Mouse (Mus musculus) hindbrain, embryonic 12.5 days (tissue): ENCODE measurements around the gene Spryd3. TPM values are rescaled to one million over a fixed set of nuclear protein-coding genes. Genes with fewer than 3 reads are reported as not detected.
"Not testable (repeated sequence)": the region's sequence is repeated elsewhere in the genome, so short reads cannot be mapped to it uniquely, and the experiment has no call there.

Experiments
- ATAC-seq: fragments of 200-750 bp; cut with Nextera tagmentation; 2 replicates; pipeline ENCODE4 v1.8.0; 2017; ENCODE audit warnings: moderate TSS enrichment; ENCODE audit not compliant: low FRiP score
- H3K27ac ChIP-seq: fragments of 300-500 bp; sonication (generic); 2 replicates; pipeline ENCODE4 v1.5.1; 2016; ENCODE audit warnings: mild to moderate bottlenecking
- H3K27me3 ChIP-seq: fragments of 300-500 bp; sonication (generic); 2 replicates; pipeline ENCODE4 v1.6.1; 2016; ENCODE audit warnings: mild to moderate bottlenecking
- H3K36me3 ChIP-seq: fragments of 300-500 bp; sonication (generic); 2 replicates; pipeline ENCODE4 v1.6.1; 2016; ENCODE audit warnings: mild to moderate bottlenecking
- H3K4me1 ChIP-seq: fragments of 300-500 bp; sonication (generic); 2 replicates; pipeline ENCODE4 v1.6.1; 2016
- H3K4me2 ChIP-seq: fragments of 300-500 bp; sonication (generic); replicated peaks from 2 replicates; pipeline ENCODE4 v1.6.1; 2016; ENCODE audit warnings: mild to moderate bottlenecking
- H3K4me3 ChIP-seq: fragments of 300-500 bp; sonication (generic); 2 replicates; pipeline ENCODE4 v1.5.1; 2016; ENCODE audit warnings: mild to moderate bottlenecking
- H3K9ac ChIP-seq: fragments of 300-500 bp; sonication (generic); 2 replicates; pipeline ENCODE4 v1.6.1; 2016; ENCODE audit warnings: mild to moderate bottlenecking, moderate library complexity
- H3K9me3 ChIP-seq: fragments of 300-500 bp; sonication (generic); replicated peaks from 2 replicates; pipeline ENCODE4 v1.6.1; 2016; ENCODE audit warnings: mild to moderate bottlenecking
- WGBS: fragments of 180-500 bp; shearing (Covaris S2); methylation state at CpG from one replicate; pipeline ENCODE4 v1.1.7; 2016; 5-methylcytosine and 5-hydroxymethylcytosine counted together
- polyA plus RNA-seq: library from polyadenylated mRNA; unstranded; fragments of >200 nt; fragmentation: Nextera tagmentation; extraction: Ambion mirVana; gene quantifications from 2 replicates; pipeline ENCODE4 v1.2.1, GENCODE M21; 2016

Spryd3 gene
- polyA plus RNA-seq, 1 experiment from 2014 or later = 28.1 TPM

GRCm38 (mm10) chr15:102163900-102164693 is 28.1 kb upstream of the Spryd3 start:
- H3K27ac ChIP-seq = no peak overlapping the region

DNA sequence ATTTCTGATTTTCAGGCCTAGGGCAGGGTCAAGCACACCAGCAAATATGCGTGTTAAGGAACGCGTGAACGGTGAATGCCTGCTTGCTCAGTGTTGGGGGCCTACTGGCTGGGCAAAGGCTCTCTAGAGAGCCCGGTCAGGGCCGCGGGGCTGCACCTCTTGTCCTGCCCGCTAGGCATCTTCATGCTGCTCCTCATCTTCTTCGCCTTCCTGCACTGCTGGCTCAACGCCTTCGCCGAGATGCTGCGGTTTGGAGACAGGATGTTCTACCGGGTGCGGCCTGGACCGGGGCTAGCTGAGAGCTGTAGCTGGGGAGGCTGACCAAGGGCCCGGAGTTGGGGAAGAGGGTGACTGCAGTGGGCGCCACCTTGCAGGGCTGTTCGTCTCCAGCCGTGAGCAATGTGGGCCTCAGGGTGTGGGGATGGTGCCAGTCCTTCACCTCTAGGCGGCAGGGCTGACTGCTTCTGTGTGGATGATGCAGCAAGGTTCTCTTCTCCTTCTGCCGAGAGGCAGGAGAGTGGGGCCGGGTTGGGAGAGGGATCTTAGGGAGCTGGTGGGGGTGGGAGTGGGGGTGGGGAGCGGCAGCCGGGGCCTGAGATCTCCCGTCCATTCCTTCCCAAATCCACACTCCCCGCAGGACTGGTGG is 24.5 kb upstream of the Spryd3 start:
- no peak overlapping the region for H3K27ac ChIP-seq
- H3K36me3 ChIP-seq = no peaks in the 10 kb centered on the region
- peaks cover 5% of the 10 kb centered on the region; the same call in 1 of the 2 replicates for H3K4me1 ChIP-seq
- no peaks in the 10 kb centered on the region for H3K9me3 ChIP-seq
- H3K4me2 ChIP-seq = no peak overlapping the region
- H3K27me3 ChIP-seq = no peaks in the 10 kb centered on the region
- no peak overlapping the region for H3K9ac ChIP-seq
- WGBS = 59% methylated on average over 27 of the region's 27 CpGs
- no peak for ATAC-seq
- H3K4me3 ChIP-seq = no peak overlapping the region

More at GRCm38 (mm10) chr15:102163900-102164693, 28.1 kb upstream of the Spryd3 start:
- H3K27me3 ChIP-seq = no peaks in the 10 kb centered on the region
- H3K9ac ChIP-seq = no peak overlapping the region
- no peaks in the 10 kb centered on the region for H3K36me3 ChIP-seq
- ATAC-seq = no peak
- 56% methylated on average over 3 of the region's 3 CpGs for WGBS
- H3K4me3 ChIP-seq = no peak overlapping the region
- no peaks in the 10 kb centered on the region for H3K4me1 ChIP-seq
- no peak overlapping the region for H3K4me2 ChIP-seq
- no peaks in the 10 kb centered on the region for H3K9me3 ChIP-seq

DNA sequence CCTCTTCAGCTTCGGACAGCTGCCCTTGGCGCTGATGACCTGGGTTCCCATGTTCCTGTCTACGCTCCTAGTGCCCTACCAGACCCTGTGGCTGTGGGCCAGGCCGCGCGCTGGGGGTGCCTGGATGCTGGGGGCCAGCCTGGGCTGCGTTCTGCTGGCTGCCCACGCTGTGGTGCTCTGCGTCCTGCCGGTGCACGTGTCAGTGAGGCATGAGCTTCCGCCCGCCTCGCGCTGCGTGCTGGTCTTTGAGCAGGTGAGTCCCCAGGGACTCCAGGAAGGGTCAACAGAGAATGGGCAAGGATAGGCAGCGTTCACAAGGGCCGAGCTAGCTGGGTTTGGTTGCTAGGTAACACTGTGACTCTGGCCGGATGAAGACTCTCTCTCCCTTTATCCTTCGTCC is 20.8 kb upstream of the Spryd3 start:
- ATAC-seq = no peak
- no peaks in the 10 kb centered on the region for H3K9me3 ChIP-seq
- H3K4me1 ChIP-seq = peaks cover 5% of the 10 kb centered on the region; the same call in 1 of the 2 replicates
- no peak overlapping the region for H3K4me3 ChIP-seq
- no peak overlapping the region for H3K27ac ChIP-seq
- H3K36me3 ChIP-seq = no peaks in the 10 kb centered on the region
- no peaks in the 10 kb centered on the region for H3K27me3 ChIP-seq
- 0 out of 2 replicates have a peak overlapping the region, but pooled peaks have one; percentile 3 for H3K4me2 ChIP-seq
- WGBS = 24% methylated on average over 20 of the region's 20 CpGs
- no peak overlapping the region for H3K9ac ChIP-seq

- WGBS = 89% methylated on average over 6 of the region's 6 CpGs
- not testable (repeated sequence) for H3K4me3 ChIP-seq, H3K36me3 ChIP-seq, H3K9me3 ChIP-seq, ATAC-seq, H3K9ac ChIP-seq, H3K4me1 ChIP-seq, H3K27ac ChIP-seq, H3K4me2 ChIP-seq, H3K27me3 ChIP-seq
These were observed 19.0 kb upstream of the Spryd3 start for GRCm38 (mm10) chr15:102155006-102155405.

- H3K9me3 ChIP-seq = no peaks in the 10 kb centered on the region
- 25% methylated on average over 4 of the region's 4 CpGs for WGBS
- H3K27me3 ChIP-seq = no peaks in the 10 kb centered on the region
- no peak overlapping the region for H3K4me2 ChIP-seq
- no peak overlapping the region for H3K27ac ChIP-seq
- H3K4me1 ChIP-seq = peaks cover 10% of the 10 kb centered on the region
- no peak overlapping the region for H3K9ac ChIP-seq
- H3K4me3 ChIP-seq = no peak overlapping the region
- H3K36me3 ChIP-seq = no peaks in the 10 kb centered on the region
- no peak for ATAC-seq
These were observed 16.6 kb upstream of the Spryd3 start for GRCm38 (mm10) chr15:102152646-102153045.

DNA sequence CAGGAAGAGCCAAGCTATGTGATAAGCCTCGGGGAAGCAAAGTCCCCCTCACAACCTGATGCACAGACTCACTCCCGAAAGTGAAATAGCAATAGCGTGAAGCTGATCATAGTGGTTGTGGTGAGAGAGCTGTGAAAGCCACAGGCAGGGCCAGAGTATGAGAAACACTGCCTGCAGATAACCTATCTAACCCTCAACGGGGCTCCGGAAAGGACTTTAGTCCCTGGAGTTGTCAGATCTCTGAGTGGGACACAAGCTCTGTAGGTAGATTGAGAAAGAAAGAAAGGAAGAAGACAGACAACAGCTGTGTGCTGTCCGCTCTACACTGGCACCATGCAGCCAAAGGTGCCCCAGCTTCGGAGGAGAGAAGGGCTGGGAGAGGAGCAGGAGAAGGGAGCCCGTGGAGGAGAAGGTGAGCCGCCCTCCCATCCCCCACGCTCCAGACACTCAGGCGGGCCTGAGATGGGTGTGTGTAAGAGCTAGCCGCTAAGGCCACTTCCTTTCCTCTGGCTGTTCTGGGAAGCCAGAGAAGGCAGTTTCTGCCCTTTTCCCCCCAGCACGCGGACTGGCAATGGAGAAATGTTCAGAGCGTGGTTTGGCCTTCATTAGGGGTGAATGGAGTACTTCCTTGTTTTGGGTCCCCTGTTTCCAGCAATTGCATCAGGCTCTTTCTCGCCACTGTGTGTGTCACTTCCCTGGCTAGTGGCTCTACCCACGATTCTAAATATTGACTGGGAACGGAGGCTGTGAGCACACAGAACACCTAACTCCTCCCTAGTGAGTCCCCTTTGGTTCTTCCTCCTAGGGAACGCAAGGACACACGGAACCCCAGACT is 14.5 kb upstream of the Spryd3 start, which contains the start of gene Soat2:
Soat2 (plus strand) TSS at position 226 of the 835 bp plus-strand sequence.
- H3K36me3 ChIP-seq = no peaks in the 10 kb centered on the region
- WGBS = 54% methylated on average over 20 of the region's 20 CpGs
- no peaks in the 10 kb centered on the region for H3K9me3 ChIP-seq
- no peak within 1 kb of the TSS for H3K4me2 ChIP-seq
- H3K4me1 ChIP-seq = peaks cover 4% of the 10 kb centered on the region; the same call in 1 of the 2 replicates
- no peak within 1 kb of the TSS for H3K4me3 ChIP-seq
- ATAC-seq = no peak
- 0 out of 2 replicates have a peak within 1 kb of the TSS, but pooled peaks have one; percentile 7 for H3K27ac ChIP-seq
- peaks cover 7% of the 10 kb centered on the region for H3K27me3 ChIP-seq
- H3K9ac ChIP-seq = no peak within 1 kb of the TSS

- Histone ChIP-seq H3K9ac (no peak overlapping the region), H3K4me1 (peaks cover 7% of the 10 kb centered on the region), H3K27ac (no peak overlapping the region), H3K4me2 (no peak overlapping the region), H3K9me3 (no peaks in the 10 kb centered on the region), H3K36me3 (no peaks in the 10 kb centered on the region), H3K27me3 (peaks cover 17% of the 10 kb centered on the region), H3K4me3 (no peak overlapping the region)
- no peak for ATAC-seq
- WGBS = 81% methylated on average over 4 of the region's 4 CpGs
These were observed 13.5 kb upstream of the Spryd3 start for GRCm38 (mm10) chr15:102149561-102149960.

DNA sequence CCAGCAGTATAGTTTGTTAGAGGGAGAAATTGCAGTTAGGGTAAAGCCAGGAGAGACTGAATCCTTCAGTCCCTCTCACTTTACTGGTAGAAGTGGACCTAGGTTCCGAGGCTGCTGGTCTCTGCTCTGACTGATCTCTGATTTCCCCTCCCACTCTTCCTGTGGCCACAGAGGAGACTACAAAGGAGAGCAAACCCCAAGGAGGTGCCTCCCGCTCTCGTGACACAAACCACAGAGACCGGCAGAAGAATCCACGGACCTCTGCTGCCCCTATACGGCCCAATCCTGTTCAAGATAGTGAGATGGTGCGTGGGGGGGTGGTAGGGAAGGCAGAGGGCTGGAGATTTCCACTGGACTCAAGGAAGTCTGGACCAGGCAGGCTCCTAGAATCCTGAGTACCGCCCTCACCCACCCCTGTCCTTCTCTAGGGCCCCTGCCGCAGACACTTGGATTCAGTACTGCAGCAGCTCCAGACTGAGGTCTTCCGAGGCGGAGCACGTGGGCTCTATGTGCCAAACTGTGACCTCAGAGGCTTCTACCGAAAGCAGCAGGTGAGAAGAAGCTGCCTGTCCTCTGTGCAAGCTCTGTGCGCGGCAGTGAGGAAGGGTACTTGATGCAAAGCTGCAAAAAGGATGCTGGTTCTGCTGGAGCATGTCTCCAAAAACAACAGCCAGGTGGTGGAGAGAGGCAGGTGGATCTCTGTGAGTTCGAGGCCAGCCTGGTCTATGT is 11.8 kb upstream of the Spryd3 start:
- no peak for ATAC-seq
- 0 out of 2 replicates have a peak overlapping the region, but pooled peaks have one; percentile 32 for H3K9ac ChIP-seq
- WGBS = 73% methylated on average over 16 of the region's 16 CpGs
- peaks cover 11% of the 10 kb centered on the region for H3K4me1 ChIP-seq
- H3K4me2 ChIP-seq = no peak overlapping the region
- no peaks in the 10 kb centered on the region for H3K9me3 ChIP-seq
- H3K4me3 ChIP-seq = no peak overlapping the region
- H3K27ac ChIP-seq = no peak overlapping the region
- no peaks in the 10 kb centered on the region for H3K36me3 ChIP-seq
- peaks cover 32% of the 10 kb centered on the region for H3K27me3 ChIP-seq

DNA sequence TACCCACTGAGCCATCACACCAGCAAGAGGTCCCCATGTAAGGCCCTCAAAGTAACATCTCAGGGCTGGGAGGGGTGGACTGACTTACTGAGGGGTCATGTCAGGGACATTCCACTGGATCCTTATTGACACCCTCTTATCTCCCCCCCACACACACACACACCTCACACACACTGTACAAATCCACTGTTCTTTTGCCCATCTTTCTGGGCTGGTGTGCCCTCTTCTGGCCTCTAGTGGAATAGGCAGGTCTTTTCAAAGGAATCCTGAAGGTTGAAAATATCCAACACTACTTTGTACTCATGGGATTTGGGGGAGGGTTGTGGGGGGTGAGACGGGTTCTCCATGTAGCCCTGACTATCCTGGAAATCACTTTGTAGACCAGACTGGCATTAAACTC is 10.8 kb upstream of the Spryd3 start:
- H3K4me3 ChIP-seq = no peak overlapping the region
- no peak overlapping the region for H3K9ac ChIP-seq
- H3K27ac ChIP-seq = no peak overlapping the region
- no peak overlapping the region for H3K4me2 ChIP-seq
- 14% methylated on average over 1 of the region's 1 CpGs for WGBS
- H3K4me1 ChIP-seq = peaks cover 11% of the 10 kb centered on the region
- H3K9me3 ChIP-seq = no peaks in the 10 kb centered on the region
- ATAC-seq = no peak
- H3K36me3 ChIP-seq = no peaks in the 10 kb centered on the region
- peaks cover 42% of the 10 kb centered on the region for H3K27me3 ChIP-seq

DNA sequence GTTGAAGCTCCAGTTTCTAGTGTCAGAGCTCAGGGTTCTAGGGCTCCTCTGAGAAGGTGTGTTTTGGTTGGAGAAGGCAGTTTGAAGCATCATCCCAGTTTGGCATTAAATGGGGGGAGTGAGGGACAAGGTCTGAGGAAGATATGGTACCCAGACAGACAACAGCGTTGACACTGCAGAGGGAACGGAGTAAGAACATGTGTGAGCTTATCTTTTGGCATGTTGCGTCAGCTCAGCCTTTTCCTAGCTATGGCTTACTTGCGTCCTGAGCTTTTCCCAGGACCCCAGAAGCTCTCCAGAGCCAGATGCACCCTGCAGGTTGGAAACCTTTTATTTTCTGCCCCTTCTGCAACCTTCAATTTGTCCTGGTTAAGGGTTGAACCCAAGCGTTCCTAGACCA is 10.1 kb upstream of the Spryd3 start:
- H3K9me3 ChIP-seq = no peaks in the 10 kb centered on the region
- 87% methylated on average over 5 of the region's 5 CpGs for WGBS
- ATAC-seq = no peak

GRCm38 (mm10) chr15:102145330-102145729 is 9.3 kb upstream of the Spryd3 start:
- H3K4me1 ChIP-seq = peaks cover 7% of the 10 kb centered on the region
- no peak overlapping the region for H3K27ac ChIP-seq
- peaks cover 42% of the 10 kb centered on the region for H3K27me3 ChIP-seq
- no peak overlapping the region for H3K4me3 ChIP-seq
- 91% methylated on average over 10 of the region's 10 CpGs for WGBS
- H3K9ac ChIP-seq = no peak overlapping the region
- no peaks in the 10 kb centered on the region for H3K9me3 ChIP-seq
- ATAC-seq = no peak
- no peaks in the 10 kb centered on the region for H3K36me3 ChIP-seq
- H3K4me2 ChIP-seq = no peak overlapping the region

More for the DNA sequence above, 10.1 kb upstream of the Spryd3 start:
- Histone ChIP-seq H3K4me1 (peaks cover 11% of the 10 kb centered on the region), H3K36me3 (no peaks in the 10 kb centered on the region), H3K9ac (no peak overlapping the region), H3K27me3 (peaks cover 42% of the 10 kb centered on the region), H3K27ac (no peak overlapping the region), H3K4me2 (no peak overlapping the region), H3K4me3 (no peak overlapping the region)
